26 mouse cellular contexts compared by ENCODE assay signal in the genomic region with DNA sequence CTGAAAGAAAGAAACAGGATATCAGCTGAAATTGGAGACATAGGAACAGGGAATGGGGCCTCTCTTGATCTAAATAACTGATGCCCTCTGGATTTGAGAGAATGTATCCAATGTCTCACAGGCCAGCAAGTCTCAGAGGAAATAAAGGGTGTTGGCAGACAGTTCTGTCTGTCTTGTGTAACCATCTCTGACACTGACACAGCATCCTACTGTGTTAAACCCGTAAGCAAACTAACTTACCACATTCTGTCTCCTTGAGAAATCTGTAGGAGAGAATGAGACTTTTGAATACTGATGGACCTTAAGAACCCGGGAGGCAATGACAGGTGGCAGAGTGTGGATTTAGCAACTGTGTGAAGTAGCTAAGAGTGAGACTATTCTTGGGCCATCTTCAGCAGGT. TPM values are rescaled to one million over a fixed set of nuclear protein-coding genes. Genes with fewer than 3 reads are reported as not detected.
"Had no signal": no experiment of that assay in that cellular context is flagged by ENCODE, and none has a peak within 500 bp of the region (broad histone marks: within the 10 kb centered on the region; RNA-seq: fewer than 3 reads in every experiment).

No protein-coding gene starts in this region.

- H3K36me3 ChIP-seq: lung, embryonic 15.5 days; midbrain, embryonic 10.5 days; midbrain, embryonic 13.5 days; neural tube, embryonic 13.5 days; stomach, embryonic 15.5 days had no signal

- H3K4me2 ChIP-seq: liver, embryonic 11.5 days; lung, embryonic 15.5 days; midbrain, embryonic 13.5 days; neural tube, embryonic 13.5 days; stomach, embryonic 15.5 days had no signal

- H3K4me3 ChIP-seq: lung, embryonic 15.5 days; megakaryocyte, embryonic 14.5 days; midbrain, embryonic 10.5 days; midbrain, embryonic 13.5 days; myocyte; neural tube, embryonic 13.5 days; stomach, embryonic 15.5 days had no signal

- H3K9me3 ChIP-seq: lung, embryonic 15.5 days; midbrain, embryonic 10.5 days; midbrain, embryonic 13.5 days; neural tube, embryonic 13.5 days; stomach, embryonic 15.5 days had no signal

- H3K9ac ChIP-seq: liver, embryonic 14.5 days; lung, embryonic 15.5 days; midbrain, embryonic 13.5 days; neural tube, embryonic 13.5 days; stomach, embryonic 15.5 days had no signal

- DNase-seq: kidney, adult 8-10 months; kidney, postnatal 25 days; lung, adult 18-20 months; lung, postnatal 10 days; lung, postnatal 36 days; retina, postnatal 1 day; right cerebral cortex, postnatal 25 days; spleen, adult 18-20 months; thymus, postnatal 25 days had no signal

- H3K27me3 ChIP-seq: lung, embryonic 15.5 days; megakaryocyte, embryonic 14.5 days; midbrain, embryonic 13.5 days; neural tube, embryonic 13.5 days; stomach, embryonic 15.5 days had no signal

- H3K27ac ChIP-seq: liver, embryonic 14.5 days; lung, embryonic 15.5 days; midbrain, embryonic 10.5 days; midbrain, embryonic 13.5 days; neural tube, embryonic 13.5 days; stomach, embryonic 15.5 days had no signal

- ATAC-seq: midbrain, embryonic 13.5 days; midbrain, embryonic 16.5 days had no signal

- H3K4me1 ChIP-seq: lung, embryonic 15.5 days; megakaryocyte, embryonic 14.5 days; midbrain, embryonic 10.5 days; midbrain, embryonic 13.5 days; neural tube, embryonic 13.5 days; stomach, embryonic 15.5 days had no signal

RNA-seq across cellular contexts. Expression of a gene that starts 41.7 kb away (rescaled TPM):
- total RNA-seq: monocyte, adult 5-6 weeks; neutrophil, adult 5-6 weeks had no signal
- polyA plus RNA-seq: kidney, embryonic 16.5 days; large intestine, adult 2 months; limb, embryonic 11.5 days; limb, embryonic 14.5 days; liver, embryonic 11.5 days; liver, embryonic 14.5 days; lung, embryonic 15.5 days; midbrain, embryonic 10.5 days; myocyte; stomach, embryonic 15.5 days; thymus, postnatal 0 days had no signal
